Mouse (Mus musculus): ENCODE results near the gene Nodal. TPM values are rescaled to one million over a fixed set of nuclear protein-coding genes. Genes with fewer than 3 reads are reported as not detected.

The Nodal gene
- polyA plus RNA-seq, 1 experiment, result not detected

DNA sequence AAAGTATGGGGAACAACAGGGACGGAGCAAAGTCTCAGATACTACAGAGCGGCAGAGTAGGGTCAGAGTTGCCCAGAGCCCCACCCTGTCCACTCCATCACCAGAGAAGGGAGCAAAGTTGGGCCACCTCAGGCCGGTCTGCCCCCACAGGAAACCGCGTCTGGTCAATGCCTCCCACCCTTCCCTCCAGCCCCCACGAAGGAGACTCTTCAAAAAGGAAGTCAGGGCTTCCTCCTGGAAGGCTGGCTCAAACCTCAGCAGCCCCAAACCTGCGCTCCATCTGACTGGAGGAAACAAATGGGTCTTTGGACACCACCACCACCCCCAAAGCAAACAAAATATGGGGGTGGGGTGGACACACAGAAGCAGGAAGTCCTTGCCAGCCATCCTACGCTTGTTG, 35.9 kb upstream of the Nodal start:
- H3K4me3 ChIP-seq (ENCODE audit: insufficient read depth, poor library complexity, severe bottlenecking), result no peak overlapping the region

DNA sequence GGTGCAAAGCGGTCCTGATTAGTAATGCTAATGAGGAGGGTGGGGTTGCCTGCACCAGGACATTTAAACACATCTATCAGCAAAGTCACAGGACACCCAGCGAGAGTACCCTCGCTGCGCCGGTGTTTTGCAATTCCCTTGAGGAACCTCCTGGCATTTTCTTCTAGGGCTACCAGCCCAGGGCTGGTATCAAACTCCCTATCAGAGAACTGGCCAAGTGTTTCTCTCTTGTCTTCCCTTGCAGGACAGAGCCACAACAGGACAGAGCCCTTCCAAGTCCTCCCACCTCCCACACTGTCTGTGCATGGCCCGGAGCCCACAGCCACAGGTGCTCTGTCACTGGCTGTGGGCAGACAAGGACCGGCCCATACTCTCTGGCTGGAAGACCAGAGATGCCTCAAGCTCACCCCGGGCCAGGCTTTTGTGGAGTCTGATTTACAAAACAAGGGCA, 35.5 kb upstream of the Nodal start:
- Histone ChIP-seq H3K4me3 (ENCODE audit: insufficient read depth, poor library complexity, severe bottlenecking) (peak overlapping the region; percentile 48), H3ac (ENCODE audit: control insufficient read depth, insufficient read length, low read depth) (peak overlapping the region; percentile 15), H3K36me3 (ENCODE audit: control insufficient read depth, insufficient read depth) (peaks cover 3% of the 10 kb centered on the region), H3K79me3 (ENCODE audit: low read depth) (no peaks in the 10 kb centered on the region), H3K27me3 (ENCODE audit: control insufficient read depth, insufficient read depth, insufficient read length) (no peaks in the 10 kb centered on the region), H3K79me2 (ENCODE audit: control insufficient read depth, insufficient read depth) (no peaks in the 10 kb centered on the region)
- TF ChIP-seq CEBPB (IDR thresholded peaks at IDR 0.05; ENCODE audit: low read depth), result peak; percentile 24
- no peak for TF ChIP-seq FOSL1 (IDR thresholded peaks at IDR 0.05; ENCODE audit: insufficient read depth, low read length, poor library complexity, severe bottlenecking)

More for the DNA sequence above, 35.9 kb upstream of the Nodal start:
- no peaks in the 10 kb centered on the region for H3K79me2 ChIP-seq (ENCODE audit: control insufficient read depth, insufficient read depth)
- H3K36me3 ChIP-seq (ENCODE audit: control insufficient read depth, insufficient read depth), result peaks cover 3% of the 10 kb centered on the region
- TF ChIP-seq CEBPB (IDR thresholded peaks at IDR 0.05; ENCODE audit: low read depth), result no peak
- no peak for TF ChIP-seq MAX (IDR thresholded peaks at IDR 0.05)
- TF ChIP-seq USF1 (IDR thresholded peaks at IDR 0.05; ENCODE audit: low read depth), result no peak
- no peak for TF ChIP-seq FOSL1 (IDR thresholded peaks at IDR 0.05; ENCODE audit: insufficient read depth, low read length, poor library complexity, severe bottlenecking)
- TF ChIP-seq CTCF (IDR thresholded peaks at IDR 0.05; ENCODE audit: control insufficient read depth, insufficient read depth, insufficient read length), result no peak
- TF ChIP-seq MYOG (IDR thresholded peaks at IDR 0.05; ENCODE audit: control insufficient read depth, extremely low read depth, insufficient read length), result no peak
- TF ChIP-seq MYOD1 (IDR thresholded peaks at IDR 0.05; ENCODE audit: control insufficient read depth, insufficient read length, low read depth), result no peak
- no peak overlapping the region for H3ac ChIP-seq (ENCODE audit: control insufficient read depth, insufficient read length, low read depth)
- no peaks in the 10 kb centered on the region for H3K79me3 ChIP-seq (ENCODE audit: low read depth)
- no peaks in the 10 kb centered on the region for H3K27me3 ChIP-seq (ENCODE audit: control insufficient read depth, insufficient read depth, insufficient read length)

DNA sequence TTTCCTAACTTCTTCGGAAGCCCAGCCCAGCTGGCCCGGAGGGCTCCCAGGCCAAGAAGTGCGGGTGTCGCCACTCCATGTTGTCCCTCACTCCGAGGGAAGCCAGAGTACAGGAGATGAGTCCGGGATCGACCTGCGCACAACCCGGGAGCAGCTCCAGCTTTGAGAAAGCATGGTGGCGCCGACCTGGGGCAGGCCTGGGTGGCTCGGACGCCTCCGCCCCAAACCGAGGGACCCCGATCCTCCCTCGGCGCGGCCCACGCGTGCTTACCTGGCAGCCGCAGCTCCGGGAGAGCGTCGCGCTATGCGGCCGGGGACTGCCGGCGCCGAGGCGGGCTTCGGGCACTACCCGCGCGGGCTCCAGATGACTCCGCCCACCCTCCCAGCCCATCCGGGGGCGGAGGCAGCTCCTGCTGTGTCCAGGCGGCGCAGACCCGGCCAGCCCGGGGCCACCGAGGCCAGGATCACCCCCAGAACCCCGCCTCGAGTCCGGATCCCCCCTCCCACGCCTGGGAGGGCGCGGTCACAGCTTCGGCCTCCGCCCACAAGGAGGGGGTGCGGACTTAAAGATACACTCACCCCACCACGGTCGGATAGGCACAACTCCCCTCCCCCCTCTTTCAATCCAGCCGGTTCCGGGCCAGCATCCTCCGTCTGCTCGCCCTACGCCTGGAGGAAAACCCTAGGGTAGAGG, 34.6 kb upstream of the Nodal start, which contains the start of gene Pald1:
TSS of gene Pald1 (minus strand) at position 510 of the 694 bp plus-strand sequence.
- Histone ChIP-seq H3ac (ENCODE audit: control insufficient read depth, insufficient read length, low read depth) (peak within 1 kb of the TSS; percentile 77), H3K4me3 (ENCODE audit: insufficient read depth, poor library complexity, severe bottlenecking) (peak within 1 kb of the TSS; percentile 48), H3K27me3 (ENCODE audit: control insufficient read depth, insufficient read depth, insufficient read length) (no peaks in the 10 kb centered on the region), H3K79me2 (ENCODE audit: control insufficient read depth, insufficient read depth) (no peaks in the 10 kb centered on the region), H3K36me3 (ENCODE audit: control insufficient read depth, insufficient read depth) (no peaks in the 10 kb centered on the region), H3K79me3 (ENCODE audit: low read depth) (no peaks in the 10 kb centered on the region)
- TF ChIP-seq CEBPB (IDR thresholded peaks at IDR 0.05; ENCODE audit: low read depth), result no peak
- TF ChIP-seq USF1 (IDR thresholded peaks at IDR 0.05; ENCODE audit: low read depth), result no peak
- TF ChIP-seq MYOD1 (IDR thresholded peaks at IDR 0.05; ENCODE audit: control insufficient read depth, insufficient read length, low read depth), result no peak
- no peak for TF ChIP-seq FOSL1 (IDR thresholded peaks at IDR 0.05; ENCODE audit: insufficient read depth, low read length, poor library complexity, severe bottlenecking)
- no peak for TF ChIP-seq CTCF (IDR thresholded peaks at IDR 0.05; ENCODE audit: control insufficient read depth, insufficient read depth, insufficient read length)
- TF ChIP-seq MYOG (IDR thresholded peaks at IDR 0.05; ENCODE audit: control insufficient read depth, extremely low read depth, insufficient read length), result no peak
- no peak for TF ChIP-seq MAX (IDR thresholded peaks at IDR 0.05)

DNA sequence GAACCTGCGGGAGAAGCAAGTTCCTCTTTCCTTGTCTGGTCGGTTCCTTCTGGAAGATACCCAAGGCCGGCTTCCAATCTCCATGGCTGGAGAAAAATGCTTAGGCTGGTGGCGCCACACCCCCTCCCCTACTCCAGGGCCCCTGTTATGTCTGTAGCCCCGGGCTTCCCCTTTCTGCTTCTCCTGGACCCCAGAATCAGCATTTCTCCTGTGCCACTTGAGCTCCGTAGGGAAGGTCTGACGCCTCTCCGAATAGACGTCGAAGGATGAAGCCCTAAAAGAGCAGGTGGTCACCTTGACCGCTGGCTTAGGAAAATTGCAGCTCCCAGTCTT, 34.1 kb upstream of the Nodal start:
- peak overlapping the region; percentile 48 for H3K4me3 ChIP-seq (ENCODE audit: insufficient read depth, poor library complexity, severe bottlenecking)
- H3K36me3 ChIP-seq (ENCODE audit: control insufficient read depth, insufficient read depth), result no peaks in the 10 kb centered on the region
- H3ac ChIP-seq (ENCODE audit: control insufficient read depth, insufficient read length, low read depth), result peak overlapping the region; percentile 46
- H3K27me3 ChIP-seq (ENCODE audit: control insufficient read depth, insufficient read depth, insufficient read length), result no peaks in the 10 kb centered on the region
- TF ChIP-seq MAX (IDR thresholded peaks at IDR 0.05) (no peak), CEBPB (IDR thresholded peaks at IDR 0.05; ENCODE audit: low read depth) (no peak), USF1 (IDR thresholded peaks at IDR 0.05; ENCODE audit: low read depth) (no peak), FOSL1 (IDR thresholded peaks at IDR 0.05; ENCODE audit: insufficient read depth, low read length, poor library complexity, severe bottlenecking) (no peak), MYOG (IDR thresholded peaks at IDR 0.05; ENCODE audit: control insufficient read depth, extremely low read depth, insufficient read length) (no peak), MYOD1 (IDR thresholded peaks at IDR 0.05; ENCODE audit: control insufficient read depth, insufficient read length, low read depth) (no peak), CTCF (IDR thresholded peaks at IDR 0.05; ENCODE audit: control insufficient read depth, insufficient read depth, insufficient read length) (no peak)
- no peaks in the 10 kb centered on the region for H3K79me3 ChIP-seq (ENCODE audit: low read depth)
- no peaks in the 10 kb centered on the region for H3K79me2 ChIP-seq (ENCODE audit: control insufficient read depth, insufficient read depth)

DNA sequence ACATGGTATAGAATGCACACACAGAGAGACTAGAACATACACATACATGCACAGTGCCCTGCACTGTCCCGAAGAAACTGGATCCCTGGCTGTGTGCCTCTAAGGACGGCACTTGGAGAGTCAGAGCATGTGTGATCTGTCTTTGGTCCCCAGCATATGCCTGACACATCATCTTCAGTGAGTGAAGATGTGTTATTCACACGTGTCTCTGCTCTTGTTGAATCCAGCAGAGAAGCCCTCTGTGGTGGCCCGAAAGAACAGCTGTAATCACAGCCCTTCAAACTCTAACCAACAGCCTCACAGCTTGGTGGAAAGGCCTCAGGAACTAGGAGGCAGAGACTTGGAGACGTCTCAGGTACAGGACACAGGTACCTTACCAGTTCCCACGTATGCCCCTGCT, 32.6 kb upstream of the Nodal start:
- no peaks in the 10 kb centered on the region for H3K79me3 ChIP-seq (ENCODE audit: low read depth)
- H3K36me3 ChIP-seq (ENCODE audit: control insufficient read depth, insufficient read depth), result no peaks in the 10 kb centered on the region
- H3K79me2 ChIP-seq (ENCODE audit: control insufficient read depth, insufficient read depth), result no peaks in the 10 kb centered on the region
- no peak overlapping the region for H3ac ChIP-seq (ENCODE audit: control insufficient read depth, insufficient read length, low read depth)
- H3K4me3 ChIP-seq (ENCODE audit: insufficient read depth, poor library complexity, severe bottlenecking), result no peak overlapping the region
- TF ChIP-seq FOSL1 (IDR thresholded peaks at IDR 0.05; ENCODE audit: insufficient read depth, low read length, poor library complexity, severe bottlenecking), result no peak
- no peak for TF ChIP-seq MAX (IDR thresholded peaks at IDR 0.05)
- no peaks in the 10 kb centered on the region for H3K27me3 ChIP-seq (ENCODE audit: control insufficient read depth, insufficient read depth, insufficient read length)

DNA sequence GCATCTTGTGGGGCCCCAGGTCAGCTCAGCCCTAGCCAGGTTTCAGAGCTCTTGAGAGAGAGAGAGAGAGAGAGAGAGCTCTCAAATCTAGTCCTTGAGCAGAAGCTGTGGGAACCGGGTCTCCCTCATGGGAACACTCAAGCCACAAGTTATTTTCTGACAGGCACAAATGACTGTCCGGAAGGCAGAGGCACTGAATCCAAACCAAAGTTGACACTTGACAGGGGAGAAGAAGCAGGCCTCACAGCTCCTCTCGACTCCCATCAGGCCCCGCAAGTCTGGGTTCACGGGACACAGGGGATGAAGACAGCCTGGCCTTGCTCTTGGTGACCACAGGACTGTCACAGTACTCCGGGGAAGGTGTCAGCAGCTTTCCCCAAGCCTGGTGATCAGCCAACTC, 31.5 kb upstream of the Nodal start:
- Histone ChIP-seq H3K27me3 (ENCODE audit: control insufficient read depth, insufficient read depth, insufficient read length) (no peaks in the 10 kb centered on the region), H3K79me2 (ENCODE audit: control insufficient read depth, insufficient read depth) (no peaks in the 10 kb centered on the region), H3ac (ENCODE audit: control insufficient read depth, insufficient read length, low read depth) (no peak overlapping the region), H3K79me3 (ENCODE audit: low read depth) (no peaks in the 10 kb centered on the region), H3K36me3 (ENCODE audit: control insufficient read depth, insufficient read depth) (no peaks in the 10 kb centered on the region), H3K4me3 (ENCODE audit: insufficient read depth, poor library complexity, severe bottlenecking) (no peak overlapping the region)
- TF ChIP-seq FOSL1 (IDR thresholded peaks at IDR 0.05; ENCODE audit: insufficient read depth, low read length, poor library complexity, severe bottlenecking) (no peak), CTCF (IDR thresholded peaks at IDR 0.05; ENCODE audit: control insufficient read depth, insufficient read depth, insufficient read length) (no peak), MAX (IDR thresholded peaks at IDR 0.05) (no peak), MYOD1 (IDR thresholded peaks at IDR 0.05; ENCODE audit: control insufficient read depth, insufficient read length, low read depth) (no peak), MYOG (IDR thresholded peaks at IDR 0.05; ENCODE audit: control insufficient read depth, extremely low read depth, insufficient read length) (no peak), USF1 (IDR thresholded peaks at IDR 0.05; ENCODE audit: low read depth) (no peak), CEBPB (IDR thresholded peaks at IDR 0.05; ENCODE audit: low read depth) (no peak)

All from C2C12 (cell line).